Mouse (Mus musculus) myocyte (in vitro differentiated cells): ENCODE results near the gene Best1.

Source experiments
- CEBPB ChIP-seq: IDR thresholded peaks from 2 replicates; pipeline ENCODE4 v1.6.1; 2011; ENCODE audit warnings: mild to moderate bottlenecking, moderate library complexity; ENCODE audit not compliant: poor library complexity, insufficient read depth, severe bottlenecking
- E2F4 ChIP-seq: IDR thresholded peaks from one replicate; pipeline ENCODE4 v1.6.1; 2011; ENCODE audit warnings: mild to moderate bottlenecking, control low read depth, moderate library complexity; ENCODE audit not compliant: insufficient read depth
- MAX ChIP-seq: IDR thresholded peaks from one replicate; pipeline ENCODE4 v1.6.1; 2011; ENCODE audit warnings: low read depth, mild to moderate bottlenecking, control low read depth
- MYOD1 ChIP-seq, 3 experiments: IDR thresholded peaks; one replicate each; pipeline ENCODE4 v1.6.1; 2011; ENCODE audit warnings: control low read depth in 2 of 3, low read depth in 2 of 3, mild to moderate bottlenecking in 2 of 3, moderate library complexity in 1 of 3; ENCODE audit not compliant: insufficient read length in 2 of 3, control insufficient read depth in 1 of 3
- MYOG ChIP-seq, 3 experiments: IDR thresholded peaks; one replicate each; pipeline ENCODE4 v1.6.1; 2011; ENCODE audit warnings: control low read depth in 2 of 3, low read depth in 2 of 3, mild to moderate bottlenecking in 2 of 3; ENCODE audit not compliant: insufficient read length in 2 of 3, control insufficient read depth in 1 of 3, insufficient read depth in 1 of 3
- POLR2A ChIP-seq: IDR thresholded peaks from one replicate; pipeline ENCODE4 v1.6.1; 2011; ENCODE audit warnings: low read depth, mild to moderate bottlenecking, control low read depth, moderate library complexity; ENCODE audit not compliant: insufficient read length
- POLR2AphosphoS2 ChIP-seq: IDR thresholded peaks from one replicate; pipeline ENCODE4 v1.6.1; 2011; ENCODE audit warnings: low read depth, control low read depth; ENCODE audit not compliant: insufficient read length
- REST ChIP-seq: IDR thresholded peaks from one replicate; pipeline ENCODE4 v1.6.1; 2011; ENCODE audit warnings: mild to moderate bottlenecking, control low read depth, moderate library complexity; ENCODE audit not compliant: insufficient read depth, insufficient read length
- SRF ChIP-seq: IDR thresholded peaks from one replicate; pipeline ENCODE4 v1.6.1; 2011; ENCODE audit warnings: low read depth; ENCODE audit not compliant: control insufficient read depth, insufficient read length
- TCF12 ChIP-seq: IDR thresholded peaks from one replicate; pipeline ENCODE4 v1.6.1; 2011; ENCODE audit warnings: mild to moderate bottlenecking, control low read depth; ENCODE audit not compliant: poor library complexity, insufficient read depth, severe bottlenecking
- TCF3 ChIP-seq: IDR thresholded peaks from one replicate; pipeline ENCODE4 v1.6.1; 2011; ENCODE audit warnings: low read depth, control low read depth; ENCODE audit not compliant: insufficient read length
- USF1 ChIP-seq: IDR thresholded peaks from one replicate; pipeline ENCODE4 v1.6.1; 2011; ENCODE audit warnings: low read depth, mild to moderate bottlenecking, control low read depth, moderate library complexity

GRCm38 (mm10) chr19:9993036-9993656 lies 8.3 kb downstream of the Best1 start:
- TF ChIP-seq TCF12 (no peak), MYOD1 (IDR thresholded peaks at IDR 0.05; ENCODE audit: control insufficient read depth in 1 of 3, insufficient read length in 2 of 3, low read depth in 2 of 3) (peak; percentile 34 to 77 (median 61)), MAX (no peak), POLR2A (peak; percentile 21), E2F4 (no peak), USF1 (no peak), POLR2AphosphoS2 (no peak), MYOG (IDR thresholded peaks at IDR 0.05; ENCODE audit: control insufficient read depth in 1 of 3, insufficient read depth in 1 of 3, insufficient read length in 2 of 3, low read depth in 2 of 3) (peak in 2 of 3 experiments; percentile 56 to 73), CEBPB (no peak), REST (no peak), TCF3 (no peak), SRF (no peak)
